In the genomic region with DNA sequence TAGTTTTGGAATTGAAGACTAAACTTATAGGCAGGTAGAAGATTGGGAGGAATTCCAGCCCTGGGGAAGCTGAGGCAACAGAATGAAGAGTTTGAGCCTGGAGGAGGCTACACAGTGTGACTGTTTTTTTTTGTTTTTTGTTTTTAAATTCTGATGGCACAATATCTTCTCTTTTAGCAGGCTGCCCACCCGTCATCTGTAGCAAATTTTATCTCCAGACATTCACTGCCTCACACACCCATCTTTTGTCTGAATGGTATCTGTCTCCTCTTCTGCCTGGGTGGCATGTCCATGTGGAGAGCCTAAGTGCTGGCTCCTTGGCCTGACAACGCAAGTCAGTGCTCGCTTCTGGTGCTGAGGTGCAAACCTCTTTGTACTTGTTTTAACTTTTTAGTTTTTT, we compare ENCODE assay signal across 22 mouse cellular contexts.
"Had no signal": no experiment of that assay in that cellular context is flagged by ENCODE, and none has a peak within 500 bp of the region (broad histone marks: within the 10 kb centered on the region; RNA-seq: fewer than 3 reads in every experiment).

No protein-coding gene starts in this region.

- H3K4me3 ChIP-seq: limb, embryonic 15.5 days; midbrain, embryonic 12.5 days; midbrain, embryonic 15.5 days; neural tube, embryonic 12.5 days; neural tube, embryonic 15.5 days had no signal

- H3K9me3 ChIP-seq: limb, embryonic 15.5 days; midbrain, embryonic 12.5 days; midbrain, embryonic 15.5 days; neural tube, embryonic 12.5 days; neural tube, embryonic 15.5 days had no signal

- H3K4me1 ChIP-seq: midbrain, embryonic 12.5 days; midbrain, embryonic 15.5 days; neural tube, embryonic 12.5 days; neural tube, embryonic 15.5 days had no signal

- H3K27ac ChIP-seq: hindbrain, postnatal 0 days; limb, embryonic 15.5 days; liver, embryonic 14.5 days; macrophage; midbrain, embryonic 12.5 days; midbrain, embryonic 15.5 days; neural tube, embryonic 12.5 days; neural tube, embryonic 15.5 days; stomach, postnatal 0 days had no signal

- H3K36me3 ChIP-seq: limb, embryonic 15.5 days; midbrain, embryonic 12.5 days; midbrain, embryonic 15.5 days; neural tube, embryonic 12.5 days; neural tube, embryonic 15.5 days had no signal

- DNase-seq: kidney, adult 18-20 months; kidney, postnatal 14 days; liver, postnatal 0 days; lung, embryonic 14.5 days; right cerebral cortex, adult 18-20 months; right cerebral cortex, postnatal 14 days; right cerebral cortex, postnatal 4 days; thymus, adult 2 months; thymus, postnatal 25 days had no signal

- H3K9ac ChIP-seq: limb, embryonic 15.5 days; liver, embryonic 14.5 days; liver, postnatal 0 days; lung, embryonic 14.5 days; midbrain, embryonic 12.5 days; midbrain, embryonic 15.5 days; neural tube, embryonic 12.5 days; neural tube, embryonic 15.5 days had no signal

- H3K27me3 ChIP-seq: limb, embryonic 15.5 days; midbrain, embryonic 12.5 days; midbrain, embryonic 15.5 days; neural tube, embryonic 12.5 days; neural tube, embryonic 15.5 days had no signal

- H3K4me2 ChIP-seq: limb, embryonic 15.5 days; liver, embryonic 11.5 days; lung, embryonic 14.5 days; midbrain, embryonic 12.5 days; midbrain, embryonic 15.5 days; neural tube, embryonic 12.5 days; neural tube, embryonic 15.5 days had no signal

- ATAC-seq: hindbrain, postnatal 0 days; inflammation-experienced regulatory T-cells, adult 6 months; intestine, embryonic 16.5 days; liver, postnatal 0 days; lung, postnatal 0 days; midbrain, embryonic 15.5 days had no signal
